Mouse (Mus musculus) heart, postnatal 14 days (tissue): ENCODE data around the gene Nr4a2. TPM values are rescaled to one million over a fixed set of nuclear protein-coding genes. Genes with fewer than 3 reads are reported as not detected.

ENCODE experiments used
- DNase-seq, 2 experiments: peaks; one replicate each; pipeline ENCODE4 v3.0.0; 2021 to 2022
- intact Hi-C: fragments of 180-260 bp; cut with DNase I; formaldehyde crosslinking; loops from one replicate; pipeline ENCODE4 v1.15.1; 2025
- total RNA-seq, 2 experiments: library from RNA; stranded (reverse); gene quantifications; 2 replicates each; pipeline ENCODE4 v1.2.3; 2021

The Nr4a2 gene
- total RNA-seq, 2 experiments from 2014 or later: 1.7 to 1.9 TPM

DNA sequence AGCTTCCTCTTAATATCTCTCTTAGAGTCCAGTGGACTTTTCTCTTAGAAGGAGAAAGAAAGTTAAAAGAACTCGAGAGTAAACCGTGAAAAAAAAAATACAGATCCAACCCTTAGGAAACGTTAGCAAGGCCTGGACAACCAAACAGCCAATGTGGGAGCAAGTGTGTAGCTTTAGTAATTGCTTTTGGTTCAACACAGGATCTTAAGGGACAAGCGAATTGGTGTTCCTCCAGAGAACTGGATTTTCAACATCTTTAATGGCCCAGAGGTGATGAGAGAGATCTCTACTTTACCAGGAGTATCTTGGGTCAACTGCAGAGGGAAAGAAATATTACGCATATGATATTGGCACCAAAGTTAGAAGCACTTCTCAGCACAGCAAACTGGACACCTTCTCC is 10.4 kb downstream of the Nr4a2 start:
- intact Hi-C loops: no loop called here
- DNase-seq: no peak

GRCm38 (mm10) chr2:57112949-57113348 is 10.9 kb downstream of the Nr4a2 start:
- intact Hi-C loops: no loop called here
- no peak for DNase-seq

DNA sequence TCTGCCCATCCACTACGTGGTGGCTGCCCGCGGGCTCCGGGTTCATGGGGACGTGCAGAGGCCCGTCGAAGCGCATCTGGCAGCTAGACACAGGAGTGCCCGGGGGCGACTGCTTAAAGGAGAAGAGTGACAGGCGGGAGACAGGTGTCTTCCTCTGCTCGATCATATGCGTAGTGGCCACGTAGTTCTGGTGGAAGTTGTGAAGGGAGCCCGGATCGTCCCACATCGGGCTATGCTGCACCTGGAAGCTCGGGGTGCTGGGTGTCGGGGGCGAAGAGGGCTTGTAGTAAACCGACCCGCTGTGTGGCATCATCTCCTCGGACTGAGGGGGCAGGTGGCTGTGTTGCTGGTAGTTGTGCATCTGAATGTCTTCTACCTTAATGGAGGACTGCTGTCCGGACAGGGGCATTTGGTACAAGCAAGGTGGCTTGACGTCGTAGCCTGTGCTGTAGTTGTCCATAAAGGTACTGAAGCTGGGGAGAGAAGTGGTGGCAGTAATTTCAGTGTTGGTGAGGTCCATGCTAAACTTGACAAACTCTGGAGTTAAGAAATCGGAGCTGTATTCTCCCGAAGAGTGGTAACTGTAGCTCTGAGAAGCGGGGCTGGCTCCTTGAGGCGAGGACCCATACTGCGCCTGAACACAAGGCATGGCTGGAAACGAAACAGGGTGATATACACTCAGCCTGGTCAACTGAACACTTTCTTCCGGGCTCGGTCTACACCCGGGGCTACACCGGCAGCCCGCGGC is 11.8 kb downstream of the Nr4a2 start:
- intact Hi-C loops: no loop called here
- no peak for DNase-seq

- intact Hi-C loops: no loop called here
These were observed 12.6 kb downstream of the Nr4a2 start for GRCm38 (mm10) chr2:57111011-57111790.

DNA sequence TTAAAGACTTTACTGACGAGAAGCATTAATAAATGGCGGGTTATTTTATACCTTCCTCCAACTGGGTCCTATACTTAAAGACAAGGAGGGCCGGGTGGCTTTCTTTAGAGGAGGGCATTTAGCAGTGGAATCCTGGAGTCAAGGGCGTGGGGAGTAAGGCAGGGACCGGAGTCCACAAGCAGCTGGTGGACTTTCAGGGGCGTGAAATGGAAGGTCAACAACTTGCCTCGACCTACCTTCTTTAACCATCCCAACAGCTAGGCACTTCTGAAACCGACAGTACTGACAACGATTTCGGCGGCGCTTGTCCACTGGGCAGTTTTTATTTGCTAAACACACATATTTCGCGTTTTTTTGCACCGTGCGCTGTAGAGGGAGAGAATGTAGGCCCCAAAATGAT is 13.4 kb downstream of the Nr4a2 start:
- intact Hi-C loops: no loop called here
- DNase-seq: no peak

More at GRCm38 (mm10) chr2:57111011-57111790, 12.6 kb downstream of the Nr4a2 start:
- DNase-seq: peak in 1 of 2 experiments; percentile 1

- intact Hi-C loops: no loop called here
- no peak for DNase-seq
These were observed 13.9 kb downstream of the Nr4a2 start for GRCm38 (mm10) chr2:57109926-57110325.

DNA sequence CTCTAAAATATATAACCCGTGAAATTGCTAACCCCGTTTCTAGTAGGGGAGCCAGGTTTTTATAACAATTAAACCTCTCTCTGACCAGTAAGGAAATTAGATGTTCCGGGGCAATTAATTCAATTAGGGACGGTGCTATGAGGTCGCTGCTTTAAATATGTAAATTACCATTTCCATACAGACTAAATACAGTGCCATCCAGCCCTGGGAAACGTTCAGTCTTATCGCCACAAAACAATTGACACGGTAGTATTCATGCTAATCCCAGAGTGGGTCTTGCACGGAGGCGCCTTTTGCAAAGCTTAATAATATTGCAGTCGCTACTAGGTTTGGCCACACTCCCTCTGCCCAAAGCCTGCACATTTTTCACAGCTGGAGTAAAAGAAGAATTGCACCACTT is 14.5 kb downstream of the Nr4a2 start:
- no peak for DNase-seq
- intact Hi-C loops: no loop called here

GRCm38 (mm10) chr2:57108349-57108930 is 15.4 kb downstream of the Nr4a2 start:
- DNase-seq: no peak
- intact Hi-C loops: no loop called here

GRCm38 (mm10) chr2:57105401-57105800 is 18.4 kb downstream of the Nr4a2 start:
- intact Hi-C loops: no loop called here

DNA sequence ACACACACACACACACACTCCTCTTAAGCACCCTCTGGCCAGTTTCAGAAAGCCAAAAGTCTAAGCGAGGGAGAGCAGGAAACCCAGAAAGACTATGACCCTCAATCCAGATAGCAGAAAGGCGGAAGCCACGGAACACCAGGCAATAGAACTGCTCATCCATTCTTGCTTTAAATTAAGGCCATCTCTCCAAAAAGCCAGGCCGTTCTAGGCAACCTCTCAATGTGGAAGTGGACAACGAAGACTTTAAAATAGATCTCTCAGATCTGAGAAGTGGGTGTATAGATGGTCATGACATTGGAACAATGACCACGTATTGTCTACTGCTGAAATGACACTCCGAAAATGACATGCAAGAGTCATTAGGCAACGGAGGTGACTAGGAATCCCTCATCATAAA is 19.1 kb downstream of the Nr4a2 start:
- intact Hi-C loops: no loop called here
- no peak for DNase-seq

More at GRCm38 (mm10) chr2:57105401-57105800, 18.4 kb downstream of the Nr4a2 start:
- DNase-seq: no peak

- intact Hi-C loops: no loop called here
- no peak for DNase-seq
These were observed 19.8 kb downstream of the Nr4a2 start for GRCm38 (mm10) chr2:57103845-57104660.

- intact Hi-C loops: no loop called here
These were observed 20.7 kb downstream of the Nr4a2 start for GRCm38 (mm10) chr2:57102856-57103844.

GRCm38 (mm10) chr2:57102091-57102855 is 21.5 kb downstream of the Nr4a2 start:
- intact Hi-C loops: no loop called here
- DNase-seq: peak in 1 of 2 experiments; percentile 14

More at GRCm38 (mm10) chr2:57102856-57103844, 20.7 kb downstream of the Nr4a2 start:
- DNase-seq: peak in 1 of 2 experiments; percentile 2

GRCm38 (mm10) chr2:57100241-57100640 is 23.6 kb downstream of the Nr4a2 start:
- no peak for DNase-seq
- intact Hi-C loops: no loop called here

DNA sequence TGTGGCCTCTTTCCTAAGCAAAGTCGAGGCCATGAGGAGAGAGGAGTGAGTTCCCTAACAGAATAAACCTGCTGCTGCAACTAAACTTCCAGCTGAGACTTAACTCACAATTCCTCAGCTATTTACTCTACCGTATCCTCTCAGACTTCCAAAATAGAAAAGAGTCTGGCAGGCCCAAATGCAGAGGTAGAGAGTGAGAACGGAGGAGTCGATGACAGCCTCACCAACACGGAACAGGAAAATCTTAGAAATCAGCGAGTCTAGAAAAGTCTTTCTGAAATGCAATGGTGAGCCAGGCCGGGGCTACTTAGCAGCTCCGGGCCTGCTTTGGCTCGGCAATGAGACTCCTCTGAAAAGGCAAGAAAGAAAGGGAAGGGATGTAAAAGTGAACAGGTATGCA is 51.4 kb downstream of the Nr4a2 start:
- intact Hi-C loops: no loop called here
- DNase-seq: no peak

- DNase-seq: no peak
- intact Hi-C loops: no loop called here
These were observed 60.3 kb downstream of the Nr4a2 start for GRCm38 (mm10) chr2:57063480-57063879.
